Mouse (Mus musculus) olfactory bulb, adult 2 months (tissue): Measurements from ENCODE around the gene Scin.

Experiments
- CTCF ChIP-seq: fragments of 200-500 bp; IDR thresholded peaks from 2 replicates; pipeline ENCODE4 v1.5.1; 2012; ENCODE audit warnings: low read depth, mild to moderate bottlenecking, low read length, moderate library complexity; ENCODE audit not compliant: insufficient read depth
- POLR2A ChIP-seq: fragments of 200-500 bp; IDR thresholded peaks from 2 replicates; pipeline ENCODE4 v1.6.1; 2012; ENCODE audit warnings: mild to moderate bottlenecking, low read depth, low read length, moderate library complexity; ENCODE audit not compliant: insufficient read depth

GRCm38 (mm10) chr12:40140706-40141105 is 6.7 kb upstream of the Scin start:
- TF ChIP-seq CTCF = no peak
- TF ChIP-seq POLR2A = no peak
